Mouse (Mus musculus): Measurements from ENCODE around the gene Hoxc5.
A peak's percentile ranks its signal among the peaks of the same experiment; 100 is the strongest.

The Hoxc5 gene

GRCm38 (mm10) chr15:103010847-103011555 lies 43.8 kb downstream of the Hoxc5 start:
- no peak for DNase-seq (ENCODE audit: low spot score in 2 of 2)

GRCm38 (mm10) chr15:103011928-103012486 lies 44.8 kb downstream of the Hoxc5 start:
- no peak for DNase-seq (ENCODE audit: low spot score in 2 of 2)

GRCm38 (mm10) chr15:103013238-103013984 lies 46.2 kb downstream of the Hoxc5 start:
- peak in 1 of 2 experiments; percentile 42 for DNase-seq (ENCODE audit: low spot score in 2 of 2)

- DNase-seq (ENCODE audit: low spot score in 2 of 2) = no peak
Measured at GRCm38 (mm10) chr15:103014166-103015008, 47.1 kb downstream of the Hoxc5 start.

GRCm38 (mm10) chr15:103015009-103015399 lies 47.8 kb downstream of the Hoxc5 start:
- no peak for DNase-seq (ENCODE audit: low spot score in 2 of 2)

GRCm38 (mm10) chr15:103015406-103016166 lies 48.3 kb downstream of the Hoxc5 start:
- DNase-seq (ENCODE audit: low spot score in 2 of 2) = no peak

- no peak for DNase-seq (ENCODE audit: low spot score in 2 of 2)
Measured at GRCm38 (mm10) chr15:103018636-103019035, 51.4 kb downstream of the Hoxc5 start, which contains the start of gene Hoxc4. Hoxc4 (plus strand) TSS chr15:103018934.

GRCm38 (mm10) chr15:103020899-103021418 lies 53.7 kb downstream of the Hoxc5 start:
- no peak for DNase-seq (ENCODE audit: low spot score in 2 of 2)

GRCm38 (mm10) chr15:103021544-103021943 lies 54.3 kb downstream of the Hoxc5 start:
- no peak for DNase-seq (ENCODE audit: low spot score in 2 of 2)

- DNase-seq (ENCODE audit: low spot score in 2 of 2) = no peak
Measured at GRCm38 (mm10) chr15:103024131-103024530, 56.9 kb downstream of the Hoxc5 start.

- DNase-seq (ENCODE audit: low spot score in 2 of 2) = no peak
Measured at GRCm38 (mm10) chr15:103027266-103028235, 60.3 kb downstream of the Hoxc5 start.

GRCm38 (mm10) chr15:103028916-103029512 lies 61.8 kb downstream of the Hoxc5 start:
- DNase-seq (ENCODE audit: low spot score in 2 of 2) = no peak

GRCm38 (mm10) chr15:103030142-103030541 lies 62.9 kb downstream of the Hoxc5 start:
- DNase-seq (ENCODE audit: low spot score in 2 of 2) = no peak

GRCm38 (mm10) chr15:103032167-103032566 lies 64.9 kb downstream of the Hoxc5 start:
- DNase-seq (ENCODE audit: low spot score in 2 of 2) = no peak

GRCm38 (mm10) chr15:103032646-103033575 lies 65.7 kb downstream of the Hoxc5 start:
- no peak for DNase-seq (ENCODE audit: low spot score in 2 of 2)

GRCm38 (mm10) chr15:103034043-103034806 lies 67.0 kb downstream of the Hoxc5 start:
- no peak for DNase-seq (ENCODE audit: low spot score in 2 of 2)

GRCm38 (mm10) chr15:103034807-103035547 lies 67.7 kb downstream of the Hoxc5 start:
- no peak for DNase-seq (ENCODE audit: low spot score in 2 of 2)

Measured in spleen, postnatal 10 days (tissue).